Mouse (Mus musculus) cortical plate, adult 2 months (tissue): Measurements from ENCODE around the gene Zfp846. TPM values are rescaled to one million over a fixed set of nuclear protein-coding genes. Genes with fewer than 3 reads are reported as not detected.
"Not testable (repeated sequence)": the region's sequence is repeated elsewhere in the genome, so short reads cannot be mapped to it uniquely, and the experiment has no call there.

Experiments used
- H3K27ac ChIP-seq: fragments of 200-500 bp; 2 replicates; pipeline ENCODE4 v1.5.1; 2012; ENCODE audit warnings: low read length, control low read depth, inconsistent platforms; ENCODE audit not compliant: insufficient read depth
- H3K4me1 ChIP-seq: fragments of 200-500 bp; 2 replicates; pipeline ENCODE4 v1.6.1; 2011; ENCODE audit warnings: low read length; ENCODE audit not compliant: control insufficient read depth, insufficient read depth
- H3K4me3 ChIP-seq: fragments of 200-500 bp; 2 replicates; pipeline ENCODE4 v1.5.1; 2011; ENCODE audit warnings: mild to moderate bottlenecking, low read length, control low read depth; ENCODE audit not compliant: insufficient read depth
- CTCF ChIP-seq: fragments of 200-500 bp; IDR thresholded peaks from 2 replicates; pipeline ENCODE4 v1.5.1; 2011; ENCODE audit warnings: mild to moderate bottlenecking, control low read depth, low read length; ENCODE audit not compliant: insufficient read depth; ENCODE audit errors: extremely low read depth
- POLR2A ChIP-seq: fragments of 200-500 bp; IDR thresholded peaks from 2 replicates; pipeline ENCODE4 v1.6.1; 2011; ENCODE audit warnings: mild to moderate bottlenecking, low read length, control low read depth; ENCODE audit not compliant: insufficient read depth; ENCODE audit errors: extremely low read depth
- polyA plus RNA-seq: library from polyadenylated mRNA; depleted of rRNA; stranded (reverse); fragments of >200 nt; gene quantifications from 2 replicates; pipeline ENCODE4 v1.2.3, GENCODE M21; 2012

Zfp846 gene
- polyA plus RNA-seq, 1 experiment, result 11.9 TPM

DNA sequence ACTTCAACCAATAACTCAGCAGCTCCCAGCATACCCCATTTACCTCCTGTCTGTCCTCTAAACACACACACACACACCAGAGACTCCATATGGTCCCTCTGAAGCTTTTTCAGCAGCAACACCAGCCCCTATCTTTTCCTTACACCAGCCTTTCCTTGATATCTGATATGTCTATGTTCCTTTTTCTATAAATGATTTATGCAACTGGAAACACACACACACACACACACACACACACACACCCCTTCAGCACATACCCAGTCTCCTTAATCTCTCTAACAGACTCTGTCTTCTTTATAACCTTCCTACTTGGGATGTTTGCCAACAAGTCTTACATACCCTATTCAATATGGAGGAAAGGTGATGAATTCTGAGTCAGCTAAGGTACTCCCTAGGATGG is 10.0 kb upstream of the Zfp846 start:
- Histone ChIP-seq H3K4me3 (no peak overlapping the region), H3K4me1 (no peaks in the 10 kb centered on the region)
- no peak for TF ChIP-seq POLR2A
- no peak for TF ChIP-seq CTCF

DNA sequence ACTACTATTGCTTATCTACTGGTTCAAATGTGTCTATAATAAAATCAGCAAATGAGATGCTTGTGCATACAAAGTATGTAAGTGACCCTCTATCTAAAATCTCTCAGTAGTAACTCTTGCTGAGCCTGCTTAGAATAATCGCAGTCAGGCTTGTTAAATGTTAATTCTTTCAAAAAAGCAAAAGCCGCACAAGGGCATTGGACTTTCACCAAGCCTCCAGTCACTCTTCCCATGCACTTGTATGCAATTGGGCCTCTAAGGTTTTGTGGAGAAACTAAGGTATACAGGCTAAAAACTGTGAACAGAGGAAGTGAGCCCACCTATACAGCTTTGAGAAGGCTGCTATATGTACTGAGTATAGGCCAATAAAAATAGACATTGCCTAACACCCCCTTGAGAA is 4.5 kb upstream of the Zfp846 start:
- H3K4me1 ChIP-seq, result no peaks in the 10 kb centered on the region
- no peak overlapping the region for H3K27ac ChIP-seq
- TF ChIP-seq POLR2A, result no peak
- TF ChIP-seq CTCF, result no peak
- no peak overlapping the region for H3K4me3 ChIP-seq

More for the DNA sequence above, 10.0 kb upstream of the Zfp846 start:
- H3K27ac ChIP-seq, result no peak overlapping the region

DNA sequence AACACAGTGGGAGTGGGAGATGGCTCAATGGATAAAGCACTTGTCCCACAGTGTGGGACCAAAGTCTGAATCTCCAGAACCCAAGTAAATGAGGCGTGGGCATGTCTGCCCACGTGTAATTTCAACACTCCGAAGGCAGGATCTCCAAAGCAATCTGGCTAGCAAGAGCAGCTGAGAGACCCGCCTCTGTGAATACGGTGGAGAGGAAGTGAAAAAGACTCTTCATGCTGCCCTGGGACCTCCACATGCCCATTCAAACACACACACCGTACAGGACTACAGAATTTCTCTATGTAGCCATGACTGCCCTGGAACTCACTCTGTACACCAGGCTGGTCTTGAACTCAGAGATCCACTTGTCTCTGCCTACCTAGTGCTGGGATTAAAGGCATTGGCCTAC is 20.2 kb downstream of the Zfp846 start:
- no peak overlapping the region for H3K27ac ChIP-seq
- H3K4me3 ChIP-seq, result no peak overlapping the region
- H3K4me1 ChIP-seq, result no peaks in the 10 kb centered on the region
- TF ChIP-seq CTCF (no peak), POLR2A (no peak)

DNA sequence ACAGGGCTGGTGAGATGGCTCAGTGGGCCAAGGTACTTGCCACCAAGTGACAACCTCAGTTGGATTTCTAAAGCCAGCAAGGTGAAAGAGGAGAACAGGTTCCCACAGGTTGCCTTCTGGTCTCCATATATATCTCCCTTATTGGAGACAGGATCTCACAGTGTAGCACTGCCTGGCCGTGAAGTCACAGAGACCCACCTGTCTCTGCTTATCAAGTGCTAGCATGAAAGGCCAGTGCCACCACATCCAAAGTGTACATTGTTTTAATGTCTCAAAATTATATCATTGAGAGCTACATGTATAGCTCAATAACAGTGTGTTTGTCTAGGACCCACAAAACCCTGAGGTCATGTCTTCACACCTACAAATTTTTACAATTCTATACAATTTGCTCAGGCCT is 25.2 kb downstream of the Zfp846 start:
- TF ChIP-seq POLR2A, result no peak
- Histone ChIP-seq H3K27ac (no peak overlapping the region), H3K4me1 (no peaks in the 10 kb centered on the region), H3K4me3 (no peak overlapping the region; the same call in 1 of the 2 replicates)

DNA sequence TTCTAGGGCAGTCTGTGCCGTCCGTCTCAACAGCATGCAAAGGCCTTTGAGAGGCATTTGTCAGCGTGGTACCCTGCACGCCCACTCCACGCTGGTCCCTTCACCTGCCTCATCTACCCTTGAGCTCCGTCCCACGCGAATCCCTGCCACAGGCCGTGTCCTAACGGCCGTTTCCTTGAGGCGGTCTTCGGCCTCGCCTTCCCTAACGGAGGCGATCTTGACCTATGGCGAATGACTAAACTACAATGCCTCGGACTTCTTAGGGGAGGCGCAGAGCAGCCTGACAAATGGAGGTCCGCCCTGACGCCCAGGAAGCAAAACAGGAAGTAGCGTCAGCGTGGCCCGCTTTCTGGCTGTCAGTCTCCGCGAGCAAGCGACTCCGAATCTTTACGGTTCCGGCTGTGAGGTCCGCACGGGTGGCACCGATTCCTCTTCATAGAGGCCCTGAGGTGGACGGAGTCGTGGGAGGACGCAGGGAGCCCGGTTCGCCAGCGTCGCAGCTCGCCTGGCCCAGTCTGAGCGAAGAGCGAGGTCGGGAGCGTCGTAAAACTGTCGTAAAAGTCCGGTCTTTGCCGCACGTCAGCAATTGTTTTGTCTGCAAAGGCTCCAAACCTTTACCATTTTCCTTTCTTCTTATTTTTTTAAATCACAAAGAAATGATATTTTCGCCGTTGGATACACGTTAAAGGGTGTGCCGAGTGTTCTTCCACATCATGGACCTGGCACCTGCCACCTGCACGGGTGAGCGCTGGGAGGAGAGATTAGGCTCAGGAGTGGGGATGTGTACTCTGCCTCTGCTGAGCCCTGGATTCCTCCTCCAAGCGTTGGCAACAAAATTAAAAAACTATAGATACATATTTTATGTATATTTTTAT is 26.2 kb downstream of the Zfp846 start:
- Histone ChIP-seq H3K27ac (peak overlapping the region; percentile 100), H3K4me1 (no peaks in the 10 kb centered on the region), H3K4me3 (peak overlapping the region; percentile 99)
- TF ChIP-seq CTCF (no peak), POLR2A (peak; percentile 75)

DNA sequence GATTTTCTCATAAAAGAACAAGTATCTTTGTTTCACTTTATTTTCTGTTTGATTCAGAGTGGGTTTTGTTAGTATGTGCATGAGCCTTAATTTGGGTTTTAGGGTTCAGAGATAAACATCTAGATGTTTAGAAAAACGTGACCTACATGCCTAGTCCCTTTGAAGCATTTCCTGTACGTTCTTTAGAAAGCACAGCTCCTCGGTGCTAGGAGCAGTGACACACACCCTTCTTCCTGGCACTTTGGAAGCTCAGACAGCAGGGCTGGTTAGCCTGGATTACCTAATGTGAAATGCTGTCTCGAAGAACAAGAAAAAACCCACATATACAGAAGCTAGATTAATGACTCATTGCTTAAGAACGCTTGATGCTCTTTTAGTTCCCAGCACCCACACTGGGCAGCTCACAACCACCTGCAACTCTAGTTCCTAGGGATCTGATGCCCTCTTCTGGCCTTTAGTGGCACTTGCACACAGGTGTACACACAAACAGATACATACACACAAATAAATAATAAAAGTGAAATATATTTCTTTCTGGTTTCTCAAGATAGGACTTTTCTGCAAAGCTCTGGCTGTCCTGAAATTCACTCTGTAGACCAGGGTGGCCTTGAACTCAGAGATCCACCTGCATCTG is 28.9 kb downstream of the Zfp846 start:
- no peak overlapping the region for H3K4me3 ChIP-seq
- H3K4me1 ChIP-seq, result no peaks in the 10 kb centered on the region
- TF ChIP-seq POLR2A, result no peak
- TF ChIP-seq CTCF, result no peak
- no peak overlapping the region for H3K27ac ChIP-seq

DNA sequence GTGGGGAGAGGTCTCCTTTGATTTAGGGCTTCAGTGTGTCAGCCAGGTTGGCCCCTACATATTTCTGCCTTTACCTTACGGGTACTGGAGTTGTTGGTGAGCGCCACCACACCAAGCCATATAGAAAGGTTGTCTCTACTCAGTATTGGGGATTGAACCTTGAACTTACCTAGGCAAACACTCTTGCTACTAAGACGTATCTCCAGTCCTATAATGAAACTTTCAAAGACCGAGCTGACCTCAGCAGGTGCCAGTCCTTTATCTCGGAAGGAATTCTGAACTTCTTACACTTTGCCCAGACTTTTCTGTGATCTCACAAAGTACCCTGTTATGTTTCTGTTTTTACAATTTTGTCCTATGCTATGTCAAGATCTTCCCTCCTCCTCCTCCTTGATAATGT is 30.9 kb downstream of the Zfp846 start:
- H3K27ac ChIP-seq, result no peak overlapping the region
- no peak overlapping the region for H3K4me3 ChIP-seq
- H3K4me1 ChIP-seq, result no peaks in the 10 kb centered on the region
- TF ChIP-seq CTCF (no peak), POLR2A (no peak)

DNA sequence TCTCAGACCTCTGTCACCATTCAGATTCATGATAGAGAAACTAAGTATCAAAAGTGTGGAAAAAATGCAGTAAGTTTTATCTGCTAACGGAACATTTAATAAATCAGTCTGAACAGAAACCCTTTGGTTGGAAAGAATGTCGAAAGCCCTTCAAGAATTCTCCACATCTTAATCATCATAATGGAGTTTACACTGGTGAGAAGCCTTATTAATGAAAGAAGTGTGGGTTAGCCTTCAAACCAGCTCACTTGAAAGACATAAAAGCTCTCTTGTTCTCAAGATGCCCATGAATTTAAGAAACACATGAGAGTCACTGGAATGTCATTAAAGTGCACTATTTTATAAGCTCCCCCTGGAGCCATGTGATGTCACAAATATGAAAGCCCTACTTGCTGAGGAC is 35.6 kb downstream of the Zfp846 start:
- TF ChIP-seq POLR2A, result no peak
- TF ChIP-seq CTCF, result no peak
- H3K27ac ChIP-seq, result no peak overlapping the region
- no peak overlapping the region for H3K4me3 ChIP-seq
- H3K4me1 ChIP-seq, result no peaks in the 10 kb centered on the region

DNA sequence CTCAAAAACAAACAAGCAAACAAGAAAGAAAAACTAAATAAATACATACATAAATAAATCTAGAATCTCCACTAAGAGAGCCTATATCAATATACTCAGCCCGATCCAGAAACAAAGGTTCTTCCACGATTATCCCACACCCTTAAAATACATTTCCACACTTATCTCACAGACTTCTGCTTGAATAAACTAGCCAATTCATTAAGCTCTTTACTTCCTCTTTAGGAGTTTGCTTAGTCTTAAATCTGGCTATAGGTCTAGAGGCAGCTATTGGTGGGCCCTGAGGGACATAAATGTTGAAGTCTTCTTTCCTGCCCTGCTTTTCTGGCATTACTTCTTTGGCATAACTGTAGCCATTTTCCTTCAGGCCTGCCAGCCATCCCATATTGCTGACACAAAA is 50.2 kb downstream of the Zfp846 start:
- no peak for TF ChIP-seq POLR2A
- no peak for TF ChIP-seq CTCF
- H3K4me3 ChIP-seq, result no peak overlapping the region
- no peaks in the 10 kb centered on the region for H3K4me1 ChIP-seq
- no peak overlapping the region for H3K27ac ChIP-seq

DNA sequence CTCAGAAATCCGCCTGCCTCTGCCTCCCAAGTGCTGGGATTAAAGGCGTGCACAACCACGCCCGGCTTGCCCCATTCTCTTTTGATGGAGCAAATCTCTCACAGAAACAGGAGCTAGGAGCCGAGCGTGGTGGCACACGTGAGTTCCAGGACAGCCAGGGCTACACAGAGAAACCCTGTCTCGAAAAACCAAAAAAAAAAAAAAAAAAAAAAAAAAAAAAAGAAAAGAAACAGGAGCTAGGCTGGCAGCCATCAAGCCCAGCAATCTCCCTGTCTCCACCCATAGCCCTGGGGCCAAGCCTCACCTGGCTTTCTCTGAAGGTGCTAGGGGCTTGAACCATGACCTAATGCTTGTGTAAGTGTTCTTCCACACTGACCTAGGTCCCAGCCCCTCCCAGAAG is 54.6 kb downstream of the Zfp846 start:
- H3K4me3 ChIP-seq, H3K4me1 ChIP-seq, H3K27ac ChIP-seq: not testable (repeated sequence)
